Mouse (Mus musculus) brain, embryonic 18.5 days (tissue): ENCODE results near the gene Gpr137c.
A peak's percentile ranks its signal among the peaks of the same experiment; 100 is the strongest.

Experiments used
- DNase-seq: peaks from one replicate; pipeline ENCODE4 v3.0.0-alpha.2; 2012; ENCODE audit warnings: low read depth, low spot score

The Gpr137c gene

GRCm38 (mm10) chr14:45219281-45220089 lies at the start of gene Gpr137c:
Gene Gpr137c (plus strand): TSS chr14:45219717.
- peak; percentile 100 for DNase-seq

GRCm38 (mm10) chr14:45172260-45172659 lies 47.3 kb upstream of the Gpr137c start:
- DNase-seq = no peak

GRCm38 (mm10) chr14:45175012-45175740 lies 44.3 kb upstream of the Gpr137c start:
- DNase-seq = no peak

- DNase-seq = no peak
These were observed 40.3 kb upstream of the Gpr137c start for GRCm38 (mm10) chr14:45179186-45179585.

GRCm38 (mm10) chr14:45179606-45180005 lies 39.9 kb upstream of the Gpr137c start:
- DNase-seq = no peak

- DNase-seq = no peak
These were observed 37.9 kb upstream of the Gpr137c start for GRCm38 (mm10) chr14:45181611-45182010.

- no peak for DNase-seq
These were observed 28.5 kb upstream of the Gpr137c start for GRCm38 (mm10) chr14:45190999-45191398.

GRCm38 (mm10) chr14:45200607-45201006 lies 18.9 kb upstream of the Gpr137c start:
- no peak for DNase-seq

GRCm38 (mm10) chr14:45210683-45211082 lies 8.8 kb upstream of the Gpr137c start:
- no peak for DNase-seq

GRCm38 (mm10) chr14:45211431-45211830 lies 8.1 kb upstream of the Gpr137c start:
- DNase-seq = no peak

GRCm38 (mm10) chr14:45216711-45217340 lies 2.7 kb upstream of the Gpr137c start:
- DNase-seq = no peak

GRCm38 (mm10) chr14:45217693-45218092 lies 1.8 kb upstream of the Gpr137c start:
- no peak for DNase-seq

GRCm38 (mm10) chr14:45220090-45220956 lies 806 bp downstream of the Gpr137c start, which contains the start of gene Txndc16:
Gene Txndc16 (minus strand): TSS chr14:45220328.
- DNase-seq = peak; percentile 72

GRCm38 (mm10) chr14:45220957-45221630 lies 1.6 kb downstream of the Gpr137c start:
- DNase-seq = peak; percentile 45

- DNase-seq = no peak
These were observed 19.5 kb downstream of the Gpr137c start for GRCm38 (mm10) chr14:45239042-45239441.

- DNase-seq = no peak
These were observed 22.1 kb downstream of the Gpr137c start for GRCm38 (mm10) chr14:45241613-45242012.

- DNase-seq = no peak
These were observed 32.1 kb downstream of the Gpr137c start for GRCm38 (mm10) chr14:45251548-45252076.

- no peak for DNase-seq
These were observed 44.5 kb downstream of the Gpr137c start for GRCm38 (mm10) chr14:45263831-45264592.

GRCm38 (mm10) chr14:45275816-45276215 lies 56.3 kb downstream of the Gpr137c start:
- no peak for DNase-seq

GRCm38 (mm10) chr14:45282066-45282465 lies 62.5 kb downstream of the Gpr137c start:
- DNase-seq = no peak
